Mouse (Mus musculus): ENCODE results near the gene Hist2h2bb.
"Not testable (repeated sequence)": the region's sequence is repeated elsewhere in the genome, so short reads cannot be mapped to it uniquely, and the experiment has no call there.

Hist2h2bb gene

GRCm38 (mm10) chr3:96269511-96270474 is at the start of gene Hist2h2bb:
Gene Hist2h2bb, plus strand, starts transcription at chr3:96269752.
- peak; percentile 95 for DNase-seq (ENCODE audit: low read depth, low spot score)

GRCm38 (mm10) chr3:96220131-96220764 is 49.3 kb upstream of the Hist2h2bb start:
- DNase-seq (ENCODE audit: low read depth, low spot score): not testable (repeated sequence)

DNA sequence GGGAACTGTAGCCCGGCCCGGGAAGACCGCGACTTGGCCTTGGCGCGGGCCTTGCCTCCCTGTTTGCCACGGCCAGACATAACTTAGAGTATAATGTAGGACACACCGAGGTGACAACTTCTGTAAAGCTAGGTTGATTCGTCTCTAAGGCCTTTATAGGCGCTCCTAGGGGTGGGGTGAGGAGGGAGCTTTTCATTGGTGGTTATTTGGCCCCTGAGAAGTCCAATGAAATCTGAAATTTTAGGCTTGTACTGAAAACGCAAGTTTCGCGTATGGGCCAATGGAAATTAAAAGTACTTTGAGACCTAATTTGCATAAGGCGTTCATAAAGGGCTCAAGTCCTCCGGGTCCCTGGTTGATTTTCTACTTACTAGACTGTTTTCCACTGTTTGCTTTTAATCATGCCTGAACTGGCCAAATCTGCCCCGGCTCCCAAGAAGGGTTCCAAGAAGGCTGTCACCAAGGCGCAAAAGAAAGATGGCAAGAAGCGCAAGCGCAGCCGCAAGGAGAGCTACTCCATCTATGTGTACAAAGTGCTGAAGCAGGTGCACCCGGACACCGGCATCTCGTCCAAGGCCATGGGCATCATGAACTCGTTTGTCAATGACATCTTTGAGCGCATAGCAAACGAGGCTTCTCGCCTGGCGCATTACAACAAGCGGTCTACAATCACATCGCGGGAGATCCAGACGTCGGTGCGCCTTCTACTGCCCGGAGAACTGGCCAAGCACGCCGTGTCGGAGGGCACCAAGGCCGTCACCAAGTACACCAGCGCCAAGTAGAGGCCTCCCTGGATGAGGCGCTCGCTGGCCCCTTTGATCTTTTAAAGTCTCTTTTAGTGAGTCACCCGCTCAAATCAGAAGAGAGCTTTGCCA is 48.5 kb upstream of the Hist2h2bb start, which contains the start of the genes Hist2h2ac and Hist2h2be:
Gene Hist2h2ac (minus strand): TSS at position 116 of the 875 bp plus-strand sequence.
Gene Hist2h2be (plus strand): TSS at position 355 of the 875 bp plus-strand sequence.
- peak; percentile 90 for DNase-seq (ENCODE audit: low read depth, low spot score)

- DNase-seq (ENCODE audit: low read depth, low spot score): no peak
Observed at GRCm38 (mm10) chr3:96221640-96222038, 47.9 kb upstream of the Hist2h2bb start.

DNA sequence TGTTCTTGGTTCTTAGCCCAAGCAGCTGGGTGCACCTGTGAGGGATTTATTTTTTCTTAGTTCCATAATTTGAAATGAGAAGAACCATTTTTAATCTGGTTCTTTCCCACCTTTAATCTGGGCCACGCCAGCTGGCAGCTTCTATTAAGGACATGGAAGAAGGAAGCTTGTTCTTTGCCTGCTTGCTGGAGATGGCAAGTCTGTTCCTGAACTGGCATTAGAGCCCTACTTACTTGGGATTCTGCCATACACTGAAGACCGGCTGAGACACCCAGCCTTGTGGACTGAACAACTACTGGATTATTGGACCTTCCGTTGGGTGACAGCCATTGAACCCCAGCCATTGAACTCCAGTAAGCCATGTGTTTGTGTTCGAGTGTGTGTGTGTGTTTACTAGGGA is 46.8 kb upstream of the Hist2h2bb start:
- no peak for DNase-seq (ENCODE audit: low read depth, low spot score)

DNA sequence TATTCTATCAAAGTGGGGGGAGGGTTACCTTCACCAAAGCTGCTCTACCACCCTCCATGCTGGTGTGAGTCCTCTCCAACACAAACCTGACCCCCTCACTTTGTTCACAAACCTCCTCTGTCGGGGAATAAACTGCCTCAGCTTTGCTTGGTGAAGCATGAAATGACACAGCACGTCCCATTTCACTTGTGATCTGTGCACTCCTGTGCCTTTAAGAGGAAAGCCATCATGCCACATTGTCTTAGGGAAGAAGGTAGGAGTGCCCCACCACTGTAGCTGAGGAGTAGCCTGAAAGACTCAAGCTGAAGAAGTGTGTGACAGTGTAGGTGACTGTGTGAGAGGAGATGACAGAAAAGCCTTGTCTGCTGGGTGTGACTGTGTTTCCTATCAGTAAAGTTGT is 44.1 kb upstream of the Hist2h2bb start:
- DNase-seq (ENCODE audit: low read depth, low spot score): no peak

DNA sequence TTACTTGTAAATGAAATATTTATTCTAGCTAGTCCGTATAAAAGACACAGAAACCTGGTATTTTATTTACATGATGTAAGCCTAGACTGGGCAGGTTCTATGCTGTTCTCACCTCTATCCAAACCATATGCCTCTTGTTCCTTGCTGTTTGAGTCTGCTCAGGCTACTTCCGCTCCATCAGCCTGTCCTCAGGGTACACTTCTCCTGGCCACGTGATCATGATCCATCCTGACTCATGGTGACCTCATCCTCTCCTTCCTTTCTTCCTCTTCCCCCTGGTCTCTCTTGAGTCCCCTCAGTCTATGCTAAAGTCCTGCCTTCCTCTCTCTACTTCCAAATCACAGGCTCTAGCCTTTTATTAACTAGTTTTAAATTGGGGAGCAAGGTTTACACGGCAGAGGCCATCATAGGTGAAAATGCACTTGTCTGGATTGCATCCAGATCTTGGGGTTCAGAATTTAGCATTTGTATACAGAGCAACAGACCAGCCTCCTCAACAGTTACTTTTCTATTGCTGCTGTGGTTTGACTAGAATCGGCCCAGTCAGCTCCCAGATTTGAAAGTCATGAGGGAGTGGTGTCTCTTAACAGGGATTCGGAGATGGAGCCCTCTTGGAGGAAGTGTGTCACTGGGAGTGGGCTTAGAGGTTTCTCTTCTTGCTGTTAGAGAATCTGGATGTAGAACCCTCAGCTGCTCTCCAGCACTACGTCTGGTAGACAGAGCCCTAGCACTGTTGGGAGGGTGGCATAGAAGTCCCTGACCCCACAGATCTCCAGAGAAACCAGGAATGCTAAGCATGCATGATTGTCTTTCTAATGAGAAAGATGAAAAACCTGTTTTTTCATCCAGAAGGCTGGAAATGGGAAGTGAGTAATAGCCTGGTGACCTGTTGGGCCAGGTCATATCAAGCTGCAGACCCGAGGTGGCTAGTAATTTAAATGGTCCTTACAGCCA is 42.6 kb upstream of the Hist2h2bb start:
- DNase-seq (ENCODE audit: low read depth, low spot score): no peak

DNA sequence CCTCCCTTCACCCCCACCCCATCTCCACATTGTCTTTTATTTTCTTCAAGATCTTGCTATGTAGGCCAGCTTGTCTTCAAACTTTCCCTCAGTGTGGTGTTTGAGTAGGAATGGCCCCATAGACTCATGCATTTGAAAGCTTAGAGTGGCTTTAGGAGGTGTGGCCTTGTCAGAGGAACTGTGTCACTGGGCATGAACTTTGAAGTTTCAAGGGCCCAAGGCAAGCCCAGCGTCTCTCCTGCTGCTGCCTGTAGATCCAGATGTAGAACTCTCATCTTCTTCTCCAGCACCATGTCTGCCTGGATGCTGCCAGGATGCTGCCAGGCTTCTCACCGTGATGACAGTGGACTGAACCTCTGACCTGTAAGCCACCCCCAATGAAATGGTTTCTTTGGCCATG is 40.7 kb upstream of the Hist2h2bb start:
- no peak for DNase-seq (ENCODE audit: low read depth, low spot score)

GRCm38 (mm10) chr3:96230404-96230803 is 39.1 kb upstream of the Hist2h2bb start:
- DNase-seq (ENCODE audit: low read depth, low spot score): no peak

- no peak for DNase-seq (ENCODE audit: low read depth, low spot score)
Observed at GRCm38 (mm10) chr3:96230910-96231757, 38.4 kb upstream of the Hist2h2bb start.

DNA sequence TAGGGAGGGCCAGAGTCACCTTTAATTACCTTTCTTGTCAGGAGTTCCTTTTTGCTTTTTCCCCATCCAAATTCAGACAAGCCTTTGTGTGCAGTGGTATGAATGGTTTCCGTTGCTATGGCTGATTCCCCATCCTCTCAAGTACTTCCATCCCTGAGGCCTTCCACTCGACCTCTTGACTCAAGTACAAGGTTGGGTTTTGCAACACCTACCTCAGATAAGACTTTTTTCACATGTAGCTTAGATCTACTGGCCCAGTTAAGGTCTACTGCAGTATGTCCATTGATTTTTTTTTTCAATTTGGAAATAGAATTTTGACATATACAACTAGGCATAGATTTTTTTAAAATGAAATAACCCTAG is 37.8 kb upstream of the Hist2h2bb start:
- DNase-seq (ENCODE audit: low read depth, low spot score): no peak

GRCm38 (mm10) chr3:96234914-96235313 is 34.6 kb upstream of the Hist2h2bb start:
- DNase-seq (ENCODE audit: low read depth, low spot score): no peak

- DNase-seq (ENCODE audit: low read depth, low spot score): no peak
Observed at GRCm38 (mm10) chr3:96235836-96236235, 33.7 kb upstream of the Hist2h2bb start.

DNA sequence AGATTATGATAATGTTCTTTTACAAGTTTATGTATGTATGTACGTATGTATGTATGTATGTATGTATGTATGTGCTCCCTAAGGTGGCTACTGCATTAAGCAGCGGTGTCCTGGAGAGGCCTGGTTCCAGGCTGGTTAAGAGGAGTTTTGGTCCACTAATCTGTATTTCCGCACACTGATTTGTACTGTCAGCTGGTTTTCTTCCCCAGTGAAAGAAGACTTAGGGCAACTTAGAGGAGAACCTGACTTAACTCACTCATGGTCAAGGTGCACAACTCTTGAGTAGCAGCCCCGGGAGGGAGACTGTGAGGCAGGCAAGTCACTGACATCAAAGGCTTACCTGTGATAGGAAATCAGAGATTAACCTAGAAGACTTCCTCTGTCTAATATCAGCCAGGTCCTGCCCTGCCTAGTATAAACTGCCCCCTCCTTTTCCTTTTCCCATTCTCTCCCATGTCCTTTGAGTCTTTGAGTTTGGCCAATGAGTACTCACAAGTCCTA is 32.7 kb upstream of the Hist2h2bb start:
- no peak for DNase-seq (ENCODE audit: low read depth, low spot score)

DNA sequence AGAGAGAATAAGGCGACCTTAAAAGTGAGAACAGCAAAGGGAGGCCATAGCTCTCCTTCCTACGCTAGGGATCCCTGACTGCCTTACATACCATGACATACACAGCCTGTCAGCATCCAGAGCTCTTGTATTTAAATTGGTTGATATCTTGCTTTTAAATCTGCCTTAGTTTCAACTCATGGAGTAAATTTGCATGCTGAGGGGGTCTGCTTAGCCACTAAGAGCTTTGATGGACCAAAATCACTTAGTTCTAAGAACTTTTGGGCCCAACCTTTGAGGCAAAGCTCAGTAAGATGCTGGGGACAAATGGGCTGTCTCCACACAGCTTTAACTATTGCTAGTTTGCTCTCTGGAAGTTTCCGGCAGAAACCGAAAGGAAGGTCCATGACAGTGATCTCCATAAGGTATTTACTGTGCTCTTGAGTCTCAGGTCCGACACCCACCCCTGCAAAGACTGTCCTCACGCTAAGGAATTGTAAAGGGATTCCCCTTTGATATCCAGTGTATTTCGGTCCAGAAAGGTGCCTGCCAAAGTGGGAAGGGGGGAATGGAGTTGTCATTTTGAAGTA is 32.1 kb upstream of the Hist2h2bb start:
- DNase-seq (ENCODE audit: low read depth, low spot score): no peak

- DNase-seq (ENCODE audit: low read depth, low spot score): no peak
Observed at GRCm38 (mm10) chr3:96237904-96238511, 31.5 kb upstream of the Hist2h2bb start.

- DNase-seq (ENCODE audit: low read depth, low spot score): not testable (repeated sequence)
Observed at GRCm38 (mm10) chr3:96238954-96239793, 30.4 kb upstream of the Hist2h2bb start, which contains the start of gene Hist2h3c2. Gene Hist2h3c2, minus strand, starts transcription at chr3:96239127.

All from brain, embryonic 18.5 days (tissue).